Comparison of ENCODE assay signal across 8 mouse cellular contexts in genomic region chrX:6261469-6261868, GRCm38 (mm10). TPM values are rescaled to one million over a fixed set of nuclear protein-coding genes. Genes with fewer than 3 reads are reported as not detected.
A peak's percentile ranks its signal among the peaks of the same experiment; 100 is the strongest.
DNase-seq lines count a peak whose midpoint lies in the region; ATAC-seq and TF ChIP-seq lines count a peak whose summit lies in the region.

No protein-coding gene starts in this region.

- TF ChIP-seq CTCF in gastrocnemius, adult 2 months (IDR thresholded peaks at IDR 0.05): peak; percentile 84
- peak; percentile 90 for TF ChIP-seq CTCF in kidney, adult 2 months (conservative IDR thresholded peaks at IDR 0.05; ENCODE audit: insufficient read depth, insufficient read length, low read depth, low read length)
- peak; percentile 90 for TF ChIP-seq CTCF in stomach, postnatal 0 days (IDR thresholded peaks at IDR 0.05; ENCODE audit: low read depth)

- no peaks in the 10 kb centered on the region for H3K9me3 ChIP-seq in liver, embryonic 12.5 days (replicated peaks)
- no peaks in the 10 kb centered on the region for H3K9me3 ChIP-seq in limb, embryonic 11.5 days (ENCODE audit: control insufficient read depth, low read length)
- no peaks in the 10 kb centered on the region for H3K9me3 ChIP-seq in stomach, postnatal 0 days (ENCODE audit: control insufficient read depth, low read length)

- TF ChIP-seq EP300 in stomach, postnatal 0 days (optimal IDR thresholded peaks at IDR 0.05): no peak

- no peaks in the 10 kb centered on the region for H3K4me1 ChIP-seq in liver, embryonic 12.5 days
- H3K4me1 ChIP-seq in kidney, adult 2 months (ENCODE audit: control insufficient read depth, insufficient read depth, low read length): no peaks in the 10 kb centered on the region
- H3K4me1 ChIP-seq in limb, embryonic 11.5 days (ENCODE audit: control insufficient read depth, insufficient read depth, low read length): no peaks in the 10 kb centered on the region
- H3K4me1 ChIP-seq in stomach, postnatal 0 days (replicated peaks; ENCODE audit: control insufficient read depth, insufficient read depth): no peaks in the 10 kb centered on the region

- no peak overlapping the region for H3K9ac ChIP-seq in liver, embryonic 12.5 days
- H3K9ac ChIP-seq in limb, embryonic 11.5 days (ENCODE audit: low read length): no peak overlapping the region
- H3K9ac ChIP-seq in stomach, postnatal 0 days (ENCODE audit: low read length): no peak overlapping the region

- no peaks in the 10 kb centered on the region for H3K27me3 ChIP-seq in liver, embryonic 12.5 days (replicated peaks)
- no peaks in the 10 kb centered on the region for H3K27me3 ChIP-seq in kidney, adult 2 months (replicated peaks; ENCODE audit: control insufficient read depth, insufficient read depth, low read length)
- no peaks in the 10 kb centered on the region for H3K27me3 ChIP-seq in limb, embryonic 11.5 days (ENCODE audit: control insufficient read depth, insufficient read depth, low read length)
- no peaks in the 10 kb centered on the region for H3K27me3 ChIP-seq in stomach, postnatal 0 days (ENCODE audit: control insufficient read depth, insufficient read depth, low read length)

- intact Hi-C loops in gastrocnemius, adult 2 months (cut with DNase I): loop anchor here (2.0 to 5.0 kb wide), 2 partner anchors 213 to 261 kb away; no protein-coding TSS in a partner anchor

- H3K27ac ChIP-seq in liver, embryonic 12.5 days: no peak overlapping the region
- H3K27ac ChIP-seq in gastrocnemius, adult 2 months: no peak overlapping the region
- H3K27ac ChIP-seq in kidney, adult 2 months (ENCODE audit: insufficient read depth, low read depth, low read length): no peak overlapping the region
- H3K27ac ChIP-seq in limb, embryonic 11.5 days (replicated peaks; ENCODE audit: low read depth, low read length): no peak overlapping the region
- no peak overlapping the region for H3K27ac ChIP-seq in stomach, postnatal 0 days (replicated peaks)

- ATAC-seq in liver, embryonic 12.5 days: no peak
- ATAC-seq in limb, embryonic 11.5 days (ENCODE audit: insufficient number of reproducible peaks, low FRiP score, low TSS enrichment, low read depth): no peak
- no peak for ATAC-seq in stomach, postnatal 0 days (ENCODE audit: low FRiP score, low TSS enrichment)

- no peak overlapping the region for H3K4me2 ChIP-seq in liver, embryonic 12.5 days
- H3K4me2 ChIP-seq in limb, embryonic 11.5 days (ENCODE audit: low read depth, severe bottlenecking): no peak overlapping the region
- H3K4me2 ChIP-seq in stomach, postnatal 0 days (replicated peaks; ENCODE audit: low read depth): no peak overlapping the region

- WGBS in liver, embryonic 12.5 days (ENCODE audit: insufficient replicate concordance): 54% methylated on average over 1 of the region's 1 CpGs
- 76% methylated on average over 1 of the region's 1 CpGs for WGBS in kidney, adult 2 months
- WGBS in limb, embryonic 11.5 days: 81% methylated on average over 1 of the region's 1 CpGs
- 79% methylated on average over 1 of the region's 1 CpGs for WGBS in stomach, postnatal 0 days

- peak; percentile 61 for DNase-seq in liver
- peak; percentile 59 to 61 for DNase-seq in cerebellum, postnatal 36 days
- peak; percentile 56 for DNase-seq in gastrocnemius, adult 2 months
- peak; percentile 61 for DNase-seq in kidney, adult 2 months
- peak; percentile 81 for DNase-seq in limb, embryonic 11.5 days (ENCODE audit: low spot score)
- peak; percentile 3 for DNase-seq in naive thymus-derived CD4-positive, alpha-beta T cell, adult 2 months (ENCODE audit: low read depth)
- DNase-seq in stomach, postnatal 0 days (ENCODE audit: low spot score): peak; percentile 63

- no peak for TF ChIP-seq POLR2A in kidney, adult 2 months (IDR thresholded peaks at IDR 0.05; ENCODE audit: low read depth, low read length)

- no peaks in the 10 kb centered on the region for H3K36me3 ChIP-seq in liver, embryonic 12.5 days
- no peaks in the 10 kb centered on the region for H3K36me3 ChIP-seq in kidney, adult 2 months (ENCODE audit: control insufficient read depth, insufficient read depth, low read length)
- no peaks in the 10 kb centered on the region for H3K36me3 ChIP-seq in limb, embryonic 11.5 days (ENCODE audit: control insufficient read depth, insufficient read depth, low read length)
- no peaks in the 10 kb centered on the region for H3K36me3 ChIP-seq in stomach, postnatal 0 days (ENCODE audit: control insufficient read depth, insufficient read depth, low read length)

- H3K4me3 ChIP-seq in liver, embryonic 12.5 days: no peak overlapping the region
- H3K4me3 ChIP-seq in gastrocnemius, adult 2 months: no peak overlapping the region
- no peak overlapping the region for H3K4me3 ChIP-seq in kidney, adult 2 months (ENCODE audit: insufficient read depth, low read depth, low read length)
- no peak overlapping the region for H3K4me3 ChIP-seq in limb, embryonic 11.5 days (ENCODE audit: low read depth, low read length)
- no peak overlapping the region for H3K4me3 ChIP-seq in stomach, postnatal 0 days (ENCODE audit: low read depth, low read length)

RNA-seq across cellular contexts. Expression of gene Bmp15, which starts 59.1 kb away (rescaled TPM):
- polyA plus RNA-seq in liver, embryonic 12.5 days (2016; fragmentation: Nextera tagmentation; extraction: Ambion mirVana): not detected in 2 replicates
- total RNA-seq in gastrocnemius, adult 2 months (2021): under 1 TPM in 1 of 2 experiments, not detected in 1; 0.08 TPM
- polyA plus RNA-seq in kidney, adult 2 months (2012; rRNA removed): 0.30 and 0.64 TPM in 2 replicates
- 0.04 and 0.10 TPM in 2 replicates for polyA plus RNA-seq in limb, embryonic 11.5 days (2014; fragmentation: Nextera tagmentation; extraction: Ambion mirVana)
- polyA plus RNA-seq in stomach, postnatal 0 days (2015; fragmentation: Nextera tagmentation; extraction: Ambion mirVana): 0.04 TPM in 1 of 2 replicates, not detected in the other

Comparison
In these comparisons a context has a peak if more than half of its experiments do, and no peak if none do; other contexts are left out.
1. DNase-seq: peak in every context shown above with its lines; median percentile 81 in limb, embryonic 11.5 days; 63 in stomach, postnatal 0 days; 61 in liver; 61 in kidney, adult 2 months; 60 in cerebellum, postnatal 36 days; 56 in gastrocnemius, adult 2 months; 3 in naive thymus-derived CD4-positive, alpha-beta T cell, adult 2 months.